Mouse (Mus musculus) C2C12 (cell line): Measurements from ENCODE around the gene Slc38a9.

Experiments used
- CTCF ChIP-seq: IDR thresholded peaks from one replicate; pipeline ENCODE4 v1.5.1; 2011; ENCODE audit not compliant: control insufficient read depth, insufficient read depth, insufficient read length
- MAX ChIP-seq: IDR thresholded peaks from one replicate; pipeline ENCODE4 v1.6.1; 2011; ENCODE audit warnings: mild to moderate bottlenecking, control low read depth
- MYOG ChIP-seq: IDR thresholded peaks from one replicate; pipeline ENCODE4 v1.6.1; 2011; ENCODE audit not compliant: control insufficient read depth, insufficient read length; ENCODE audit errors: extremely low read depth

DNA sequence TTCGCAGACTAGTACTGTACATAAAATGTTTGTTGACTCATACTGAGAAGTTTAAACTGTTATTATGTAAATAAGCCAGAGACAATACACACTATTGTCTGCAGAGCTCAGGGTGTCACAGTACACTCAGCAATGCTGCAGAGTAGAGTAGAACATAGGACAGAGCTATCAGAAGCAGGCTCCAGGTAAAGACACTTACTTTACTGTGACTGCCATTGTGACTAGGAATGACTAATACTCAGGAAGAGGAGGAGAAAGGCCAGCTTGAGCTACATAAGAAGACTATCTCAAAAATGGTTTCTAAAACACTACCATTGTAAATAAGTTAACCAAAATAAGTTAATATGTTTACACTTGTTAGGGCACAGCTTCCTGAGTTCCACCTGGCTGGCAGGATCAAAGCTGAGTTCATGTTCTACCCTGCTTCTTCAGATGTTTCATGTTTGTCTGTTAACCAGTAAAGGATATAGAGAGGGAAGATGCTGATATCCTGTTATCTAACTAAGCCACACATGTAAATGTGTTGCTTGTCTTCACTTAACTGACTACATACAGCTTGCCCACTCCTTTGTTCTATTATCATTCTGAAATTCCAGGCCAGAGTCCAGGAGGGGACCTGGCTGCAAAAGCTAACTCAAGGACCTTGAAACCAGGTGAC is 14.9 kb upstream of the Slc38a9 start:
- TF ChIP-seq CTCF (no peak), MYOG (no peak), MAX (no peak)
